8 mouse cellular contexts compared by ENCODE assay signal in genomic region chr6:48554280-48555103, GRCm38 (mm10). TPM values are rescaled to one million over a fixed set of nuclear protein-coding genes. Genes with fewer than 3 reads are reported as not detected.
DNase-seq lines count a peak whose midpoint lies in the region; ATAC-seq lines count a peak whose summit lies in the region.

Gene Lrrc61 (plus strand): TSS chr6:48554796.

- H3K36me3 ChIP-seq in forebrain, embryonic 11.5 days (ENCODE audit: control insufficient read depth, insufficient read depth, low read length) = no peaks in the 10 kb centered on the region
- peaks cover 6% of the 10 kb centered on the region; the same call in 1 of the 2 replicates for H3K36me3 ChIP-seq in heart, embryonic 15.5 days
- H3K36me3 ChIP-seq in liver, embryonic 12.5 days = peaks cover 3% of the 10 kb centered on the region; the same call in 1 of the 2 replicates
- H3K36me3 ChIP-seq in splenic B cell, adult 2 months (ENCODE audit: control insufficient read depth, insufficient read depth, low read length, poor library complexity, severe bottlenecking) = no peaks in the 10 kb centered on the region; the same call in 1 of the 2 replicates

- H3K4me3 ChIP-seq in forebrain, embryonic 11.5 days (ENCODE audit: low read depth, low read length) = peak within 1 kb of the TSS; percentile 40
- H3K4me3 ChIP-seq in heart, embryonic 15.5 days = peak within 1 kb of the TSS; percentile 64
- peak within 1 kb of the TSS; percentile 56 for H3K4me3 ChIP-seq in liver, embryonic 12.5 days

- peak within 1 kb of the TSS; percentile 85 for H3K4me2 ChIP-seq in forebrain, embryonic 11.5 days (ENCODE audit: low read depth, low read length, severe bottlenecking)
- peak within 1 kb of the TSS; percentile 75 for H3K4me2 ChIP-seq in heart, embryonic 15.5 days
- peak within 1 kb of the TSS; percentile 72 for H3K4me2 ChIP-seq in liver, embryonic 12.5 days

- H3K9ac ChIP-seq in forebrain, embryonic 11.5 days (ENCODE audit: low read length) = peak within 1 kb of the TSS; percentile 81
- peak within 1 kb of the TSS; percentile 61 for H3K9ac ChIP-seq in heart, embryonic 15.5 days
- H3K9ac ChIP-seq in liver, embryonic 12.5 days = peak within 1 kb of the TSS; percentile 61

- peaks cover 4% of the 10 kb centered on the region; the same call in 1 of the 2 replicates for H3K4me1 ChIP-seq in forebrain, embryonic 11.5 days (replicated peaks; ENCODE audit: control insufficient read depth, insufficient read depth, low read length)
- peaks cover 14% of the 10 kb centered on the region for H3K4me1 ChIP-seq in heart, embryonic 15.5 days (replicated peaks)
- peaks cover 16% of the 10 kb centered on the region for H3K4me1 ChIP-seq in liver, embryonic 12.5 days

- no peaks in the 10 kb centered on the region for H3K27me3 ChIP-seq in forebrain, embryonic 11.5 days (ENCODE audit: control insufficient read depth, insufficient read depth, low read length)
- no peaks in the 10 kb centered on the region for H3K27me3 ChIP-seq in heart, embryonic 15.5 days
- no peaks in the 10 kb centered on the region for H3K27me3 ChIP-seq in liver, embryonic 12.5 days (replicated peaks)
- no peaks in the 10 kb centered on the region for H3K27me3 ChIP-seq in splenic B cell, adult 2 months (ENCODE audit: control insufficient read depth, insufficient read depth, low read length, poor library complexity, severe bottlenecking)

- no peaks in the 10 kb centered on the region for H3K9me3 ChIP-seq in forebrain, embryonic 11.5 days (ENCODE audit: control insufficient read depth, low read length)
- H3K9me3 ChIP-seq in heart, embryonic 15.5 days (replicated peaks) = no peaks in the 10 kb centered on the region
- H3K9me3 ChIP-seq in liver, embryonic 12.5 days (replicated peaks) = no peaks in the 10 kb centered on the region

- ATAC-seq in CD4-positive, CD25-positive, alpha-beta regulatory T cell, adult 4 months = peak; percentile 96
- ATAC-seq in forebrain, embryonic 11.5 days (replicated peaks; ENCODE audit: low FRiP score) = peak; percentile 89
- ATAC-seq in heart, embryonic 15.5 days (replicated peaks; ENCODE audit: insufficient number of reproducible peaks, insufficient read depth, low FRiP score, low read depth) = peak; percentile 91
- ATAC-seq in liver, embryonic 12.5 days = peak; percentile 87

- peak; percentile 58 for DNase-seq in c-Kit-positive CD71-positive TER-119-positive erythroid progenitor cells, embryonic 14.5 days (ENCODE audit: low spot score)
- DNase-seq in forebrain, embryonic 11.5 days (ENCODE audit: low spot score) = peak; percentile 94
- DNase-seq in kidney, postnatal 14 days = peak; percentile 97
- peak; percentile 98 for DNase-seq in naive thymus-derived CD4-positive, alpha-beta T cell, adult 2 months (ENCODE audit: low read depth)
- peak; percentile 95 for DNase-seq in splenic B cell, adult 2 months (ENCODE audit: low read depth, low spot score)

- H3K27ac ChIP-seq in forebrain, embryonic 11.5 days (ENCODE audit: low read depth, low read length) = peak within 1 kb of the TSS; percentile 92
- H3K27ac ChIP-seq in heart, embryonic 15.5 days = peak within 1 kb of the TSS; percentile 98
- H3K27ac ChIP-seq in liver, embryonic 12.5 days = peak within 1 kb of the TSS; percentile 83

- under 1% methylated on average over 39 of the region's 39 CpGs for WGBS in forebrain, embryonic 11.5 days
- WGBS in heart, embryonic 15.5 days = under 1% methylated on average over 39 of the region's 39 CpGs
- 2% methylated on average over 39 of the region's 39 CpGs for WGBS in liver, embryonic 12.5 days (ENCODE audit: insufficient replicate concordance)

RNA-seq across cellular contexts. Expression of gene Lrrc61, which starts in this region (rescaled TPM):
- polyA plus RNA-seq in CD4-positive, CD25-positive, alpha-beta regulatory T cell, adult 4 months (2017; shearing (Covaris generic)) = 10 to 100 TPM; 33.3 to 54.7 TPM
- 12.6 and 13.7 TPM in 2 replicates for polyA plus RNA-seq in forebrain, embryonic 11.5 days (2014; fragmentation: Nextera tagmentation; extraction: Ambion mirVana)
- polyA plus RNA-seq in heart, embryonic 15.5 days (2015; fragmentation: Nextera tagmentation; extraction: Ambion mirVana) = 6.0 and 7.0 TPM in 2 replicates
- 1.6 and 3.1 TPM in 2 replicates for polyA plus RNA-seq in liver, embryonic 12.5 days (2016; fragmentation: Nextera tagmentation; extraction: Ambion mirVana)

Comparison
In these comparisons a context has a peak if more than half of its experiments do, and no peak if none do; other contexts are left out.
1. Peak in every context shown above with its lines: DNase-seq, ATAC-seq, H3K4me3 ChIP-seq and H3K27ac ChIP-seq.